Mouse (Mus musculus): Measurements from ENCODE around the gene Pla2r1.

Pla2r1 gene

DNA sequence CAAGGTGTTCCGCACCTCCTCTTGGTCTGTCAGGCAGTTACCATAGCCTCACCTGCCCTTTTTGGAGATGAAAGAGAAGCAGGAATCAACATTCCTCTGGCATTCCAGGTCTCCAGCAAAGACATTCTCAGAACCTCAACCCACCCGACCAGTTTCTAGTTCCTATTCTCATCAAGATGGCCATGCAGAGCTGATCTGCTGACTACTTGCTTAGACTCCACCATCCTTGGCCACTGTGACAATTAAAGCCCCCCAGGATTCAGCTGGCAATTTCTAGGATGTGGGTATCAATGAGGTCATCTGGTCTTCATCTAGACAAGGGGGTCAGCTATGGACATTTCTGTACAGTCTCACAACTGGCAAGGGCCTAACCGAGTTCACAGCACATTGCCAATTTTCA, 20.1 kb downstream of the Pla2r1 start:
- TF ChIP-seq GATA4 (IDR thresholded peaks at IDR 0.05; ENCODE audit: insufficient replicate concordance, low read length): no peak

DNA sequence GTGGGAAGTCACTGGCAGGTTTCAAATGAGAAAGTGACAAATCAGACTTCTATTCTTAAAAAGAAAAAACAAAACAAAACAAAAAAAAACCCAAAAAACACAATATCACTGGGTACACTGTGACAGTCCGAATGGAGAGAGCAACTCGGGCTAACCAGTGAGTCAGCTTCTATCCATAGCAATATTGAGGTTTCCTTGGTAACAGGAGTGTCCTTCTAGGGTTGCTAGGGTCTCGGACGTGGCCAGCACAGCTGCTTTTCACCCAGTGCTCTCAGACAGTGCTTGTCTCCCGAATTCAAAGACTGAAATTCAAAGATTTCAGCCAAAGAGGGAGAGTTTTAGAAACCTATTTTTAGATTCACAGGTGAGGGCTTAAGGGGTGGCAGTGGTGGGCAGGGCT, 20.6 kb downstream of the Pla2r1 start:
- no peak for TF ChIP-seq GATA4 (IDR thresholded peaks at IDR 0.05; ENCODE audit: insufficient replicate concordance, low read length)

DNA sequence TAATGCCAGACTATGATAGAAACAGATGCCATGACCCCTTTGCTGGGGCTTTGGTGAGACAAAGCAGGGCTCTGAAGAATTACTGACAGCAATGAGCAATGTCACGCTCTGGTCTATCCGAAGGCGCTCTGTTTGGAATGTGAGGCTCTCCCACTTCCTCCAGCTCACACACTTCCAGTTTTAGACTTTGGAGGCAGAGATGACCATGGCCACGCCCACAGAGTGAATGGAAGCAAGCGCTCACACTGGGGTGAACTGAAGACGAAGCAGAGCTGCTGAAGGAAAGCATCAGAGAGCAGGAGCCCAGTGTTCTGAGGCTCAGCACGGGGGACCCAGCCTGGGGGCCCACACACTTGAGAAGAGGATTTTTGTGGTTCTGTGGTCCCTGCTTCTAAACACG, 37.3 kb downstream of the Pla2r1 start:
- TF ChIP-seq GATA4 (IDR thresholded peaks at IDR 0.05; ENCODE audit: insufficient replicate concordance, low read length): no peak

DNA sequence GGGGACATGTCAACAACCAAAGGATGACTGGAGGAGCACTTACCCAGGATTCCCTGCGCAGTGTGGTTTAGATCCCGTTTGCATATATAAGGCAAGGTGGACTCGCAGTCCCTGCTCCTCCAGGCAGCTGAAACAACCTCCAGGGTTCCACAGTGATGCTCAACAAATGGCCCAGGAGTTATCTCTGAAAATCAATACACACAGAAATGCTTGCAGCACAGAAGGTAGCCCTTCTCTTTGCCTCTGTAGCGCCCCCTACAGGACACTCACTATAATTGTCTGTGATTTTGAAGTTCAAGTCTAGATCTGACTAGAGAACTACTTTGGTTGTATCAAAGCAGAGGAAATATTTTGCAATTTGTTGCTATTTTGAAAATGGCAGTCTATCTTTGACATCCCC, 38.2 kb downstream of the Pla2r1 start:
- no peak for TF ChIP-seq GATA4 (IDR thresholded peaks at IDR 0.05; ENCODE audit: insufficient replicate concordance, low read length)

DNA sequence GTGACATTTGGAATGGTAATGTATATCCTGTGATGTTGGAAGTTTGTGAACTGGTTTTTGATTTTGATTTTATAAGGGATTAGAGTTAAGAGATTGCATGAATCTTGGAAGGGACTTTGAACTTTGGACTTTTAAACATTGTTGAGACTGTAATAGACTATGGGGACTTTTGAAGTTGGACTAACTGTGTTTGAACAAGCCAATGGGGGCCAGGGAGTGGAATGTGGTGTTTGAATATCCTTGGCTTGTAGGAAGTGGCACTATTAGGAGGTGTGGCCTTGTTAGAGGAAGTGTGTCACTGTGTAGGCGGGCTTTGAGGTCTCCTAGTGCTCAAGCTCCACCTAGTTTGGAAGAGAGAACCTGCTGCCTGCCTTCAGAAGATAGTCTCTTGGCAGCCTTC, 42.4 kb downstream of the Pla2r1 start:
- TF ChIP-seq GATA4 (IDR thresholded peaks at IDR 0.05; ENCODE audit: insufficient replicate concordance, low read length): no peak

DNA sequence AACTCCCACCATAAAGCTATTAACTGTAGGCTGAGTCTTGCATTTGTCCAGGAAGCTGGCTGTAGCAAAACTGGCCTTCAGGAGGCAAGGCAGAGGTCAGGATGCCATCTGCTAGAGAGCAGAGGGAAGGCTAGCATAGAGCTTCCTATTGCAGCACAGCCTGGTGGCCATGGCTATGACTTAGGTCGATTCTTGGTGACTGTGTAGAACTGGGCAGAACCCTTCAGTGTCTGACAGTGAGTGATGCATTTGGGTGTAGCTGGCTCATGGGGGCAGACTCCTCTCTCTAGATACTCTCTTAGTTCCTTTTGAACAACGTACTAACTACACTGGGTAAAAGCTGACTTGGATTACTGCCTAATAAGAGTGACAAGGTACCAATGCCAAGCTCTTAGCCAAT, 48.0 kb downstream of the Pla2r1 start:
- no peak for TF ChIP-seq GATA4 (IDR thresholded peaks at IDR 0.05; ENCODE audit: insufficient replicate concordance, low read length)

DNA sequence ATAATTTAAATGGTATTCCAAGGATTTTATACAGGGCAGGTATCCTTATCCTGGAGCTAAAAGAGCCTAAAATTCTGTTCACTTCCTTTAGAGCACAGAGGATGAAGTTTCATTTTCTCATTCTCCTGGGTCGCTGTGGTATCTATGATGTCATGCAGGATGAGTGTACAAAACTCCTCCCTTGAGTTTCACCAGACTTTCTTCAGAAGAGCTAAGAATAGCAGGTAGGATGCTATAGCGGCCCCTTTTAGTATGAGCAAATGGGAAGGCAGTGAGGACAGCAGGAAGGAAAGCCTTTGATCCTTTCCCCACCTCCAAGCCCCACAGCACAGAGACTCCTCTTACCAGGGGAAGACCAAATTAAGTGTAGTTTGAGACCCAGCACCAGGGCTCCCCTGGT, 48.4 kb downstream of the Pla2r1 start:
- no peak for TF ChIP-seq GATA4 (IDR thresholded peaks at IDR 0.05; ENCODE audit: insufficient replicate concordance, low read length)

DNA sequence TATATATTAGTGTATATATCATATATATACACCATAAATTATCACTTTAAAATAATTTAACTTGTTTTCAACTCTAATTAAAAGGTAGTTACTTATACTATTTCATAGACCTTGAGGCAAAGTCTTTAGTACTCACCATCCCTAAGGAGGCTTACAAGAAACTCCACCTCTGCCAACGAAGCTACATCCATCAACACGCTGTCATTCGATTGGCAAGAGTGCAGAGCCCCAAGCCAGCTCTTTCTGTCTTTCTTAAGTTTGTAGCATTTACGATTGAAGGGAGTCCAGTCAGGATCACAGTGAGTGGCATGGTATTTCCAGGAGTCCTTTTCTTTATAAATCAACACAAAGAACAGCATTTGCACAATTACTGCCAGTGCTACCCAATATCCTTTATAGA, 49.1 kb downstream of the Pla2r1 start:
- no peak for TF ChIP-seq GATA4 (IDR thresholded peaks at IDR 0.05; ENCODE audit: insufficient replicate concordance, low read length)

DNA sequence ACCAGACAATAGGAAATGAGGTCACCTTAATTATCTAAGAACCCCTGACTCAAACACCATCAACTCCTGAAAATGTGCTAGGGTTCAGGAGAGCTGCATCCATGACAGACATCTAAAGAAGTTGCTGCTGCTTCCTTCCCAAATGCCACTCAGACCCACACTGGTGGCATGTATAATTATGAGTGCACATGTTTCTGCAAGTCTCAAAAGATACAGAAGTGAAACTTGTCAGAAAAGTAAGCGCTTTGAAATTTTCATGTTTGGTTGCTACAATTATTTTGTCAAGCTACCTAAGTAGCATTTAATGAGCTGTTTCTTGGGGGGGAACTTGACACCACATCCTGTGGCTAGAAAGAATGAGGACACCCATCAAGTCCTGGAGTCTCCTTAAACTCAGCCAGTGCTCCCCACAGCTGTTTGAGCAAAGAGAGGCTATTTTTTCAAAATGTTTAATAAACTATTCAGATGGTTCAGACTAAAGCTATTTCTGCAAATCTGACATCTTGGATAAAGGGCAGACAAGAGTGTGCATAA, 52.5 kb downstream of the Pla2r1 start:
- no peak for TF ChIP-seq GATA4 (IDR thresholded peaks at IDR 0.05; ENCODE audit: insufficient replicate concordance, low read length)

DNA sequence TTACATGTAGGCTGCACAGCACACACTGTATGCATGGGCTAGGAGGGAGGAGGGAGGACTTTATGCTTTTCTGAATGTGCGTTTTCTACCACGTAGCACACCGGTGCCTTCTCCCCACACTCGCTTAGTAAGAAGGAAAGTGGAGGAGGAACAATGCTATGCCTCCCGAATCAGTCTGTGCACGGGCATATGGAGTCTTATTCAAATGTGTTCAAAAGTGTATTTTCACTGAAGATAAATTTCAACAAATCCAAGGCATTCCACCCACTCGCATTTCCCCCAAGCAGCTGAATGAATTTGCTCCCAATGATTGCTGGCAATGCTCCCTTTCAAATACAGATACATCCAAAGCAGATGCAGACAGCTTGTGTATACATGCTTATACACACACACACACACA, 73.2 kb downstream of the Pla2r1 start:
- no peak for TF ChIP-seq GATA4 (IDR thresholded peaks at IDR 0.05; ENCODE audit: insufficient replicate concordance, low read length)

DNA sequence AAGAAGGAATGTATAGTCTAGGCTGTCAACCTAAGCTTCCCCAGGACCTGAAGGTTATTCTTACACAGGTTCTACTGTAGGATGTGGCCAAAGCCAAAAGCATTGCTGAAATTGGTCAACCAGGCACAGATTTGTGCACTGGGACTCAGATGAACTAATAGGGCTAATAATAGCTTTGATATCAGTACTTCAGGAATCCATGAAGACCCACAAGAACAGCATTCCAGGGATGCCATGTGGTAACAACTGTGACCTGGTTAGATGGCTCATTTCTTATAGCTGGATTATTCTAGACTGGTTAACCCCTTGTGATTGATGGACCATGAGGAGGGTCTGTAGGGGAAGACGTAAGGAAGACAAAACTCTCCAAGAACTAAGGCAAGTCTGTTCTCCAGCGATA, 74.3 kb downstream of the Pla2r1 start:
- no peak for TF ChIP-seq GATA4 (IDR thresholded peaks at IDR 0.05; ENCODE audit: insufficient replicate concordance, low read length)

DNA sequence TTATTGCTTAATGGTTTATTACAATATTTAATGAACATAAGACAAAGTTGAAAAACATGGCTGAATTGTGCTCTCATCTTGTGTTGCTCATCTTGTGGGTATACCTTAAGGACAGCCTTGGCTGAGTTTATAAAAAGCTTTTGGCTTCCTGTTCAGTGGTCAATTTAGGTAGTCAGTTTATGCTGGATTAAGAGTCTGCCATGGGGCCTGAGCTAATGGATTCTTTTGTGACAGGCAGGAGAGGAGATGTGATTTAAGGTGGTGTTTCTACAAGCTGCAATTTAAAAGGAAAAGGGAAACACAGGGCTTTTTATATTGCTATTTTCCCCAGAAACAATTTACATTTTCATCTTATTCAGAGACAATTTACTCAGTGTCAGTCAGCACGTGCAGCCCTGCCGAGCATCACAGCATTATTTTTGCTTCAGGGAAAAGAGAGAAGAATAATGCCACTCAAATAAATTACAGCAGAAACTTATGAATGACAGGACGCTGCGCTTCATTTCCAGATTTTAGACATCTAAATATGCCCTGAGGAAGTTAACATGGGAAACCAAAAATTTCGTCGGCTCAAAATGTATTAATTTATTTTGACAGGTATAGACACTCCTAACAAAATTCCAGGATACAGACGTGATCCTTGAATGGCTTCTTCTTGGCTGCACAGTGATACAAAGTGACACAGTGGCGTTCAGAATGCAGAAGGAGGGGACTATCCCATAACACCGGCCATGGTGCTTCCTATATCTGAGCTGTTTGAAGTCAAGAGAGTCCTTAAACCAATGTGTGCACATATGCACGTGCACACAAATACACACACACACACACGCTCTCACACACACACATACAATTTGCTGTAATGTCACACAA, 84.0 kb downstream of the Pla2r1 start:
- no peak for TF ChIP-seq GATA4 (IDR thresholded peaks at IDR 0.05; ENCODE audit: insufficient replicate concordance, low read length)

DNA sequence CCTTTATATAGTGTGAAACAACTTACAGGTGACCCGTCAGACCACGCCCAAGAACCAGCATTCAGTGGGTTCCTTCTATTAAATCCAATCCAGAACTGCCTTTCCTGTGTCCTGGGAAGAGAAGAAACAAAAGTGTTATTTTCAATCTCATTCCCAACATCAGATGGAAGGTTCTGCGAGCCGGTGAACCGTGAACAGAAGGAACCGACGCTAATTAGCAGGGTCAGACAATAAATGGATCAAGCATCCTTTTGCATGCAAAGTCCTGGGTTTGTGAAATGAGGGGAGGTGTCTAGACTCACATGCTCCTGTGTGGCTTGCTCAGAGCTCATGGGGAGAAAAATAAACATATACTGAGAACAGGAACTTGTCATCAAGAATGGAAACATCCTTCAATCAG, 100.7 kb downstream of the Pla2r1 start:
- no peak for TF ChIP-seq GATA4 (IDR thresholded peaks at IDR 0.05; ENCODE audit: insufficient replicate concordance, low read length)

DNA sequence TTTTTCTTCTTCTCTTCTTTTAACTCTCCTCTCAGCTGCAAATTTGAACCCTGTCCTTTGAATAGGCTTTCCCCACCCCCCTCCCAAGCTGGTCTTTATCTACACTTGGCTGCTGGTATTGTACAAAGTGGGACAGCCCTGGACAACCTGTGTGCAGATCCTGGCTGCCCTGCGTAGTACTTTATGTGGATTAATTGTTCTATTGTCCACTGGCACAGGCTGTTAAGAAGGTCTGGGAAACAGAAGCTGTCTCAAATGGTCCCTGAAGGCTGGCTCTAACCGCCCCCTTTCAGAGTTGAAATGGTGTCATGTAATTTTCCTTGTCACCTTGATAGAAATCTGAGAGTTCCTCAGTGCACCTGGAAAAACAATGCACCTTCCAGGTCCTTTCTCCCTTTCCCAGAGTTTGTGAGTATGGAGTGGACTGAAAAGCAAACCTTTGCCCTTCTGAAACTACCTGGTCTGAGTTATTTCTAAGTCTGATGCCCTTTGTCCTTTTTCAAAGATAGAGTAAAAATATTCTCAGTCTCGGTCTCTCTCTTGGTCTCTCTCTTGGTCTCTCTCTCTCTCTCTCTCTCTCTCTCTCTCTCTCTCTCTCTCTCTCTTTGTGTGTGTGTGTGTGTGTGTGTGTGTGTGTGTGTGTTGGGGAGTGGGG, 101.9 kb downstream of the Pla2r1 start:
- TF ChIP-seq GATA4 (IDR thresholded peaks at IDR 0.05; ENCODE audit: insufficient replicate concordance, low read length): no peak

DNA sequence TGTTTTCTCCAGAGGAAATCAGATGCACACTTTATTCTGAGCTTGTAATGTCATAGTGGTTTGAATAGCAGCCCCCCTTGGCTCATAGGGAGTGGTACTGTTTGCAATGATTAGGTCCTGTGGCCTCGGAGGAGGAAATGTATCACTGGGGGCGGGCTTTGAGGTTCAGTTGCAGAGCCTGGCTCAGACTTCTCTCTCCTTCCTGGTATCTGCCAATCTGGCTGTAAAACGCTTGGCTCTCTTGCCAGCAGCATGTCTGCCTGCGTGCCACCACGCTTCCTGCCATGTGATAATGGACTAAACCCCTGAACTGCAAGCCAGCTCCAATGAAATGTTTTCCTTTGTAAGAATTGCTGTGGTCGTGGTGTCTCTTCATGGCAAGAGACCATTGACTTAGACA, 103.4 kb downstream of the Pla2r1 start:
- no peak for TF ChIP-seq GATA4 (IDR thresholded peaks at IDR 0.05; ENCODE audit: insufficient replicate concordance, low read length)
